Mouse (Mus musculus) stomach, postnatal 0 days (tissue): ENCODE data around the gene Mctp1.

Experiments used
- CTCF ChIP-seq: IDR thresholded peaks from 2 replicates; pipeline ENCODE4 v1.5.1; 2016; ENCODE audit warnings: antibody characterized with exemption, low read depth, mild to moderate bottlenecking, moderate library complexity
- EP300 ChIP-seq: optimal IDR thresholded peaks from 2 replicates; pipeline ENCODE3; 2016; ENCODE audit warnings: antibody characterized with exemption

- TF ChIP-seq CTCF (peak; percentile 55), EP300 (no peak)
Observed at GRCm38 (mm10) chr13:76415346-76415745, 31.0 kb downstream of the Mctp1 start.
